Mouse (Mus musculus): ENCODE results near the gene Rbm20.
A peak's percentile ranks its signal among the peaks of the same experiment; 100 is the strongest.

The Rbm20 gene

DNA sequence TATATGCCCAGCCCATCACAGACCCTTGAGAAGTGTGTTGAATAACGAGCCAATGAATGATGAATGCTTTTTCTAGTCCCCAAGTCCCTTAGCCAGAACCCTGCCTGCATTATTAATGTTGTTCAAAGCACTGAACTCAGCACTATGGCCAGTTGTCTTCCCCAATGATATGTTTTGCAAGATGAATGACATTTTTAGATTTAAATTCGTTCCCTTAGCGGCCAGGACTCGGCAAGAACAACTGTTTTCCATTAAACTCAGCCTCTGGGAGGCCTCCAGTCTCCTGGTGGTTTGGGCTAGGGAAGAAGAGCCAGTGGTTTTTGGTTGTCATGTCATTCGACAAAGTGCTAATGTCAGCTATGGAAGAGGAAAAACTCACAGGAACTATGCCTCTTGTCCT is 204.7 kb downstream of the Rbm20 start:
- no peak for DNase-seq (ENCODE audit: low spot score)

DNA sequence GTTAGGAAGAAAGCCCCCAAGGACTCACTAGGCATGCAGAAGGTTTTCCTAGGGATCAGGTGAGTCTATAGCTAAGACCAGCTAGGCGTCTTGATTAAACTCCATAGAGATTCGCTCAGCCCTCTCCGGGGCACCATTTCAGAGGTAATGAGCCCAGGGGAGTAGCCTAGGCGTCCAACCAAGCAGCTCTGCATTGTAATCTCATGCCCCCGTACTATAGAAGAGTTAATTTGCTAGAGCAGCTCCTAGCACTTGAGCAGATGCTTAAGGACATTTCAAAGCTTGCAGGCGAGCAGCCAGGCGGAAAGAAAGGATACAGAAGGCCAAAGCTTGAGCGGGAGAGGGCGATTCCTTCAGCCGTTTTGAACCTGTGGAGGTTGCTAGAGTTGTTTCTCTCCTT is 208.3 kb downstream of the Rbm20 start:
- no peak for DNase-seq (ENCODE audit: low spot score)

DNA sequence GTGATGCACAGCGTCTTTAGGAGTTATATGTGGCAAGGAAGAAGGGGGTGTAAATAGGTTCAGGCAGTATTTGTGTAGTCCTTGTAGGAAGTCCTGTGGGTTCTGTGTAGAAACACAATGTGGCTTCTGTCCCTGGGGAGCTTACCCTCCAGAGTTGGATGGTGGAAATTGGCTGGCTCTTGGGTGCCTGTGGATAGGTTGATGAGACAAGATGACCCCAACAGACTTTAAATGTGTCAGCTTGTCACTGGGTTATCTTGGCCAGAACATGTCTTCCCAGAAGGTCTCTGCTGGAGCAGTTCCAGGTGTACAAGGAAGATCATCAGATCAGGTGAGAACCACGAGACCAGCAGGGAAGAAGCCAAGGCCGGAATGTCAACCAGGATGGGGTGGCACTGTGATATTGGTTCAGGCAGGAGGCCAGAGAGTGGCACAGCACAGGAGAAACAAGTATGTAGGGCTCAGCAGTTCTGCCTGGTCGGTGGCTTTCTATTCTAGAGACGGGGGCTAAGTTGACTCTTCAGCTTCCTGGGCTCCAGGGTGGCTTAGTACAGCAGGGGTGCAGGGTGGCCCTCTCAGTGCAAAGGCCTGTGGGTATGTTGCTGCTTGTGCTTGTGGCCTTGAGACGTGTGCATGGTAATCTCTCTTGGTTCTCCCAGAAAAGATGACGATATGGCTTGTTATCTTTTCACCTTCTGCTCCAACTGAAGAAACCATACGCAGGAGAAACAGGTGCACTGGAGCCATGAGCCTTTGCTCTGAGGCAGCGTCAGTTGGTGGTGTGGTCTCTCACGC is 209.7 kb downstream of the Rbm20 start:
- DNase-seq (ENCODE audit: low spot score), result no peak

DNA sequence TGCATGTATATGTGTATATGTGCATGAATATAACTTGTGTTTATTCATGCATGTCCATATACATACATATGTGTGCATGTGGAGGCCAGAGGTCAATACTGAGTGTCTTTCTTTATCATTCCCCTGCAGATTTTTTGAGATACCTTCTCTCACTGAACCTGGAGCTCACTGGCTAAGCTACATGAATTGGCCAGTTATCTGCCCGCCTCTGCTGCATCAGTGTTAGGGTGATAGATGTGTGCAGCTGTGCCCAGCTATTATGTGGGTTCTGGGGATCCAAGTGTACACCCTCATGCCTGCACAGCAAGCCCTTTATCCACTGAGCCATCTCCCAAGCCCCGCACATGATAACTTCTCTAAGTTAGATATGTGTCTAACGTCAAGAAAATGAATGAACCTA is 210.7 kb downstream of the Rbm20 start:
- no peak for DNase-seq (ENCODE audit: low spot score)

DNA sequence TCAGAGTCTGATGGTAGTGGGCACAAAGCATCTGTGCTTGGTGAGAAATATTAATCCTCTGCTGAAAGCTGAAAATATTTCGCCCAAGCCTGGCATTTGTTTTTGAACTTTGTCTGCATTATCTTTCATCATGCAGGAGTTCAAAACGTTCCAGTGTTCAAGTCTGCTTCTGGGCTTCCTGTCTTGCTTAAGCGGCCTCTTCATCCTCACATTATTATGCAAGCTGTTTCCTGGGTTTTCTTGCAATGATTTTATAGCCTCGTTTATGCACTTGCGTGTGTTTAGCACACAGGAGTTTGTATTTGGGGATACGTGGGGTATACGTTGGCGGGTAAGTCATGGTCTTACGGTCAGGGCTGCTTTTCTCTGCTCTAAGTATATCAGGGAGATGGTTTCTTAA is 211.2 kb downstream of the Rbm20 start:
- no peak for DNase-seq (ENCODE audit: low spot score)

DNA sequence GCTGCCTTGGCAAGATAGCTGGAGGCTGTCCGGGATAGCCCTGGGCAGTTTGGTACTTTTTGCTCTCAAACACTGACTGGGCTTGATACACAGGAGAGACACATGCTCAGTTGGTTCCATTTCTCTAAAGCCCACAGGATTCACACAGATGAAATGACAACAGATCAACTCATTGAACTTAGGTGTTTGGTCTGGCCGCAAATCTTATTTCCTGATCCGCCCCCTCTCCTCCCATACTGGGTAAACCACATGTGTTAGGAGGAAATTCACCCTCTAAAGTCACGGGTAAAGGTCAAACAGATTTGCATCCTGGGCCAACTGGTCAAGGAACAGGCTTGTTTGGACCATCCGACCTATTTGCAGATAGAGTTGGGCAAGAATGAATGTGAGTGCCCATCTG is 212.4 kb downstream of the Rbm20 start:
- no peak for DNase-seq (ENCODE audit: low spot score)

DNA sequence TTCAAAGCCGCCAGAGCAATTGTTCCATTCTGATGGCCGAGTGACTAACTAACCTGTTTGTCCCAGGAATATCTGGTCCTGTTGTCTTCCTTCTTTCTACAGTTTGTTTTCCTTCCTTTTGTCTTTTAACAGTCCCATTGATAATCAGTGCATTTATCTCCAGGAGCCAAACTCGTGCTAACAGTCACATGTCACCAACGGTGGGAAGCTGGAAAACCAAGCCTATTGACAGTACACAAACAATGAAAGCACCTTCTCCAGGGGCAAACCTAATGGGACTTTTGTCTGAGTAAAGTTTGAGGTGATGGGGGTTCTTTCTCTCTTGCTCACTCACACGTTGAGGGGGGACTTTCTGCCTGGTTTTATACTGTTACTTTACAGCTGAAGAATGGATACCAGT is 213.2 kb downstream of the Rbm20 start:
- DNase-seq (ENCODE audit: low spot score), result no peak

DNA sequence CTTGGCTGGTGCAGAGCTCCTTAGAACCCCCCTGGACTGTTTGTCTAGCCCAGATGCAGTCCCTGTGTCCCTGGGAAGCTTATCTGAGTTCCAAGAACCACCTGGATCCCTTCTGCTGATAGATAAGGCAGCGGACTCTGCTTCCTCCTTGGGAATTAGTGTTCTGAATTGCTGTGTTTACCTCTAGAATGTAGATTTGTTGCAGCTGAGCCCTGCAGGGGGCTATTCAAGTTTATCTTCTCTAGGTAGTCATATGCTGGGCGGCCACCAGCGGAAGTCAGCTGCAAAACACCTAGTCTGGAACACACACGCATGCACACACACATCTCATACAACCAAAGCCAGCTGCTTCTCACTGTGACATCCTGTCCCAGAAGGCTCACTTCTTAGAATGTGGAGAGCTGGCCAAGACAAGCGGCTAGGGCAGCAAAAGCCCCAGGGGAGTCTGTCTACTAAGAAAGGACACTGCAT is 213.7 kb downstream of the Rbm20 start:
- no peak for DNase-seq (ENCODE audit: low spot score)

DNA sequence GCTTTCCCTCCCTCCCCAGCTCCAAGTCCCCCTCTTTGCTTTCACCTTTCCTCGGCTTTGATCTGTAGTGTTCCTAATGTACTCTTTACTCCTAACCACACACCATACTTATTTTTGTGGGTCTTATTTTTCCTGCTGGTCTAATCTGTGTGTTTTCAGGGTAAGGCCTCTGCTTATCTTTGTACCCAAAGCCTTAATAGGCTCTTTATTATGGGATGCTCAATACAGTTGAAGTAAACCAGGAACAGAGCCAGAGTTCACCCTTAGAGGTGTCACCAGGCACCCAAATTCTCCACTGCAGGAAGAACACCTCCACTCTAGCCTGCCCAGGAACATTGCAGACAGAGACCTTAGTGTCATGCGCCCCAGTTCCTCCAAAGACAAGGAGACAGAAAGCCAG is 214.5 kb downstream of the Rbm20 start:
- no peak for DNase-seq (ENCODE audit: low spot score)

DNA sequence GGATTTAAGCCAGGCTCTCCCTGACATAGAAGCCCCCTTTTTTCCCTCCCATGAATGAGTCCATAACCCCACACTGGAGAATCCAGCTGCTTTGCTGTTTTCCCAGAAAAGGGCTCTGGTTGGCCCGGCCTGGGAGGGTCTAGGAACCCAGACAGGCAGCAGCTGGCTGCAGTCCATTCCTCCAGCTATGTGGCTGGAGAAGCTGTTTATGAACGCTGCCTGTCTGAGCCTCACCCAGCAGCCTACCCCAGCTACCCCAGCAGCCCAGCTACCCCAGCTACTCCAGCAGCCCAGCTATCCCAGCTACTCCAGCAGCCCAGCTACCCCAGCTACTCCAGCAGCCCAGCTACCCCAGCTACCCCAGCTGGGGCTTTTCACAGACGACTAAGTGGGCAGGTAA is 215.0 kb downstream of the Rbm20 start, which contains the start of gene Pdcd4:
TSS of gene Pdcd4 (plus strand) at position 171 of the 400 bp plus-strand sequence.
- no peak for DNase-seq (ENCODE audit: low spot score)

DNA sequence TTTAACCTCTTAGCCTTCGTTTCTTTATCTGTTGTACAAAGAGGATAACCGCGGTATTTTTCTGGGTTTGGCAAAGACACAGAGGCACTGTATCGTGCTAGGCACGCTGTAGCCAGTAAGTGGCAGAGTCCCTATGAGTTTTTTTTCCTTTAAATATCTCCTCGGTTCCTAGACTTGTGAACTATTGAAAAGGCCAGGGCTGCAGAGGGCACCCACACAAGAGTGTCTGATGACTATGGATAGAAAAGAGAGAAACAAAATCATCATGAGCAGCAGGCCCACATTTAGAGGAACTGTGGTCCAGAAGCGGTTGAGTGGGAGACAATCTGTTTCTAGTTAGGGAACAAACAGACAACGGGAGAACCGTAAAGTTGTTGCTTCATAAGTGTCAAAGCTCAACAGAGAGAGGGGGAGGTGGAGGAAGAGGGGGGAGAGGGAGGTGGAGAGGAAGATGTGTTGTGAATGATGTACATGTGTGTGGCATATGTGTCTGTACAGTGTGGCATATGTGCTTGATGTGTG is 215.8 kb downstream of the Rbm20 start:
- DNase-seq (ENCODE audit: low spot score), result no peak

DNA sequence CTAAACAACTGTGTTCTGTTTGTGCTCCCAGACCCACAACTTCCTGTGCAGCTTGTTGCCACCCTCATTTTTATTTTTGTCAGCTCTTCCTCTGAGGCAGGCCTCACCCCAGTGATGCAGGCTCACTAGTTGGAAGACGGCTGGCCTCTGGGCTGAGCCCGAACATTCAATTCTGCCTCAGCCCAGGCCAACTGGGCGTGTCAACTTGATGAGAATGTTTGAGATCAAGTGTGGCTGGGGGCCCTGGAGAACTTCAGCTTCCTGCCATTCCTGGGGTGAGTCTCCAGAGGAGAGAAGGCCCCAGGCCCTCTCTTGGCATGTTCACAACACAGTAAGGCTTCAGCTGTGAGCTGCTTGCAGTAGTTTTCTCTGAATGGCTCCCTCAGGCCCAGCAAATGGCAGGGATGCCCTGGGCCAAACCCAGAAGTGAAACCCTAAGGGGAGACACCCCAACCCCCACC is 216.6 kb downstream of the Rbm20 start:
- DNase-seq (ENCODE audit: low spot score), result no peak

DNA sequence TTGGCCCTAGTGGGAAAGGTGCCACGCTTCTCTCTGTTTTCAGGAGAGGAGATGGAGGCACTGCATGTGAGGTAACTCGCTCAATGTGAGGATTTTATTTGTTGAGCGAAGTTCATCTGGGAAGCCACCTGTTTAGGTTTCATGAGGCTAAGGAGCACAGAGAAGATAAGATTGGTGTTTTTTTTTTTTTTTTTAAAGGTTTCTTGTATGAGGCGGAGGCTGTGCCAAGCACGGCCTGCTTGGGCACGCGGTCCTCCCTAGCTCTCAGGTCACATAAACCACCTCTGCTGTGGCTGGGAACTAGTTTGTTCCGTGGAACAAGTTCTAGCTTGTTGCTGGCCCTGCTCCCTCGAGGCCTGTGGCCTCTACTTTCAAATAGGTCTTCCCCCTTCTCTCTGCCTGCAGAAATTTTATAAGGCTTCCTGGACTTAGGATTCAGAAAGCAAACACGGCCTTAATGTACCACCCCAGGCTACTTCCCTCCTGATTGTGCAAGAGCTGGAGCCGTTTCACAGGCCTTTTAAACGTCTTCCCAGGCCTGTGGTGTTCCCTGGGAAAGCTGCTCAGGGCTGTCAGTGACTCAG is 217.5 kb downstream of the Rbm20 start:
- no peak for DNase-seq (ENCODE audit: low spot score)

DNA sequence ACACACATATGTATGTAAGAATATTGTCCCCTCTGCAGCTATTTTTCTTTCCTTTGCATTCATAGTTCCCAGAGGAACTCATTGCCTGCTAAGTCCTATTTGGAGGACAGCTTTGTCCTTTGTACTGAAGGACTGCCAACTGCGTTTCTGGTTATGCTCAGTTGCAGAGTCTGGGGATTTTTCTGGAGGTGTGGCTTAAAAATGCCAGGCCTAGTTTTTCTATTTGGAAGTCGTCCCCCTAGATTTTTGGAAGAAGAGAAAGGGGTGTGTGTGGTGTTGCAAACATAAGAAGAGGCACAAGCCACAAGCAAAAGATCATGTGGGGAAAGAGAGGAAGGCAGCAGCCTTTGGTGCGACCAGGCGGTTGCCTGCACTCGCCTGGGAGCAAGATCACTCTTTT is 220.9 kb downstream of the Rbm20 start:
- no peak for DNase-seq (ENCODE audit: low spot score)

DNA sequence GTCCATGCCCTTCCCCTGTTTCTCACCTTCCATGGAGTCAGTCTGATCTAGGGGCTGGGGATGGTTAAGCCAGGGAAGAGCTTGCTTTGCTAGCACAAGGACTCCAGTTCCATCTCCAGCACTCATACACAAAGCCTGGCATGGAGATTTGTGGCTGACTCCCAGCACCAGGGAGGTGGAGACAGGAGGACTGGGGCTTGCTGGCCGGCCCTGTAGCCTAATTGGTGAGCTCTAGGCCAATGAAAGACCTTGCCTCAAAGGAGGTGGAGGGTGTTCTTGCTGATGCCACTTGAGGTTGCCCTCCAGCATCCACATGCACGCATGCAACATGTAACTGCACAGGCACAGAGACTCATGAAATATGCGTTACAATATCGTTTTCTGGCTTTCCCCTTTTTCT is 221.4 kb downstream of the Rbm20 start:
- no peak for DNase-seq (ENCODE audit: low spot score)

DNA sequence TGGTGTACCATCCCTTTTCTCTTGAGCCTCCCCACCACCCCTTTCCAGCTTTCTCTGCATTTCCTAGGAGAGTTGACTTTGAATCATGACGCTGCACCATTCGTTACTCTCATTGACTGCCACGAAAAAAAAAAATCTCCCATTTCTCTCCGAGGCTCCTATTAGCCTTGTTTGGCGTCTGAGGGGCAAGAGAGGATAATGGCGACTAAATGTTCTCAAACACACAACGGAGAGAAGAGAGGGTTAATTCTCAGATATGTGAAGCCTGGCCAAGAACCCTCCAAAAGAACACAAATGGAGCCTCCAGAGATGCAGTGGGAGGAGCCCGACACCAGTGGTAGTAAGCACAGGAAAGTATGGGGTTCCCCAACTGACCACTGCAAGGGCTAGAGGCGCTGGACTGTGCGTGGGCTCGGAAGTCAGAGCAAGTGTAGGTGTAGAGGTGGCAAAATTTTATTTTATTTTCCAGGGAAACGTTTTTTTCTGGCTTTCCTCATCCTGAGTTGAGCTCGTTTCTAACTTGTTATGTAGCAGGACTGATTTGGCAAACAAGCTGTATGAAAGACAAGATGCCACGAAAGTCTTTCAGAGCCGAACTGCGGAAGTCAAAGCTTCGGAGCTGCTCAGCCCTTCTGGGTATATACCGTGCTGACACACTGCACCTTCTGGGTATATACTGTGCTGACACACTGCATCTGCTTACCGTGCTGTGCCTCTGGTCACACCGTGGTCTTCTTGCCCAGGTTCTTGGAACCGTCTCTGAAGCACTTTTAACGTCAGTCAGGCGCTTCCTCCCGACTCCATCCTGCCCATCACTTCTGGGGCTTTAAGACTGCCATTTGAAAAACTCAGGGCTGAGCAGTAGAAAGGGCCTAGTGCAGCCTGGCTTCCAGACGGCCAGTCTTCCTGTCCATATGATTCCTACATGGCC is 222.1 kb downstream of the Rbm20 start:
- DNase-seq (ENCODE audit: low spot score), result no peak

DNA sequence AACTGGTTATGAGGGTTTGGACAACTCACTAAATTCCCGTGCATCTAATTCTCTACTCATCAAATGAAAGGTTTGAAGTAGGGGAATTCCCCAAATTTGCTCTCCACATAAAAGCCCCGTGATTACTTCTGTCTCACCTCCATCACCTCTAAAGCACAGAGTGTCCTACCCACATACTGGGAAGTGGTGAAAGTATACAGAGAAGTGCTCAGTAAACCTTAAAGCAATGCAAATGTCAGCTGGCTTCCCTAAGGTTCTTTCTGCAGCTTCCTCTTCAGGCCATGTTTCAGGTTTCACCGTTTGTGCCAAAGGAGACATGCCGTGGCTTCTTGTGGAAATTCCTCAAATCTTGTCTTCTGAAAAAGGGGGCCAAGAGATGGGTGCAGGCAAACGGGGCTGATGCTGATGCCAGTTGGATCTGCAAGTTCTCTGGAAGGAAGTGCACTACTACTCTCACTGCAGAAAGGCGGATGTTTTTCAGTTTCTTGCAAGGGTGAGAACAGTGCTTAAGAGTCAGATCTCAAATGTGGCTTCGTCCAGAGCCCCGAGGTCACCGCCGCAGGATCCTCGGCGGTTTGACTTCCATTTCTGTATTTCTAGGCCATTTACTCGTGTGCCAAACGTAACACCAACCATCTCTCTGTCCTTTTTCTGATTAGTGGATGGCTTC is 223.0 kb downstream of the Rbm20 start:
- no peak for DNase-seq (ENCODE audit: low spot score)

DNA sequence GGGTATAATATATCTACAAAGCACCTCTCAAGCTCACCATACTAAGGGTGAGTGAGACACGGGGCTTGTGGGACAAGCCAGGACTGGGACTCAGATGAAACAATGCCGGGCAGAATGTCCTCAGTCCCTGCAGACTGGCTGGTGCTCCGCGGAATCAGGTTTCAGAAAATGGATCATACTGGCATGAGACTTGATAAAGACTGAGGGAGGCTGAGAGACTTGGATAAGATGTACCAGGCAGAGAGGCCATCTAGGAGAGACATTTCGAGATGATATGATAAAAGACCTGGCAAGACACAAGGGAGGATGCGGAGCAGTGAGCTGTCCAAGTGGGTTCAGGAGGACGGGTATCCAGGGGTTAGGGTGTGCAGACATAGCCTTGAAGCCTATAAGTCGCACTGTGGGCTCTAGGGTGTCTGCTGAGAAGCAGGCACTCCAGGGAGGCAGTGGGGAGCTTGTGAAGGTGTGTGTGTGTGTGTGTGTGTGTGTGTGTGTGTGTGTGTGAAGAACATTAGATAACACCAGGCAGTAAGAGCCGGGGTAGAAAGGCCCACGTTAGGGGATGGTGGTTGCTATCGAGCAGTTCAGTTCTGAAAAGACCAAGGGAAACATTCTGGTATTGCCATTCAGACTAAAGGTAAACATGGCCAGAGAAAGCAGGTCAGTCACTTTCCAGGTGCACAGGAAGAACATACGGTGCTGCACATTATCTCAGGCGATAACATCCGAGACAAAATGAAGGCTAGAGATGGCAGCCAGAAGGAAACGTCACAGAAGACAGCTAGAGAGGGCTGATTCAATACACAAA is 225.0 kb downstream of the Rbm20 start:
- no peak for DNase-seq (ENCODE audit: low spot score)

DNA sequence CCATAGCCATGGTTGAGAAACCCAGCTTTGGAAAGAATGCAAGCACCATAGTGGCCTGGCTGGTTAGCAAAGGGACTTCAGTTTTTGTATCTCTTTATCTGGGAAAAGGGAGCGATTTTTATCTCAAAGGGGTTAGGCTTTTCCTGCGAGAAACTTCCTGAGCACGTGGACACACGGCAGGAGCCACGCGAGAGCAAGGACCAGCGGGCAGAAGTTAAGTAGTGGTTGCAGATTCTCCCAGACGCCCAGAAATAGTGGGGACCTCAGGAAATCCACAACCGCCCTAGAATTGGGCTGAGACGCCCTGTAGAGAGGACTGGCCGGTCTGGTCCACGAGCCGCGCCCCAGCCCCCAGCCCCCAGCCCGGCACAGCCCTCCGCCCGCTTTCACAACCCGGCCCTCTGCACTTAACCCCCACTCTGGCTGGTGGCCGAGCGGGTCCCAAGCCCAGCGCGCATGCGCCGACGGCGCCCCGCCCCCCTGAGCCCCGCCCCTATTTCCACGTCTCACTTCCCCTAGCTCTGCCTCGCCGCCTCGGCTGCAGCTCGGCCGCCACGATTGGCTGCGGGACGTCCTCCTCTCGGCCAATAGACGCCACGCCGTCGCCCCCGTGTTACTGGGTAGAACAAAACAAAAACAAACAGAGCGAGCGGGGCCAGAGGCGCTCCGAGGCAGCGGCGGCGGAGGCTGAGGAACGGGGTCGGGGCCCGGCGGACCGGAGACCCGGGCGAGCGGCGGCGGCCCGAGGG is 225.8 kb downstream of the Rbm20 start:
- DNase-seq (ENCODE audit: low spot score), result peak; percentile 89

All from ovary, postnatal 14 days (tissue).